Mouse (Mus musculus) neural tube, embryonic 15.5 days (tissue): ENCODE measurements around the gene Krtap2-4. TPM values are rescaled to one million over a fixed set of nuclear protein-coding genes. Genes with fewer than 3 reads are reported as not detected.

Experiments
- ATAC-seq: fragments of 200-750 bp; cut with Nextera tagmentation; 2 replicates; pipeline ENCODE4 v1.8.0; 2017; ENCODE audit warnings: mild to moderate bottlenecking, moderate TSS enrichment, moderate library complexity; ENCODE audit not compliant: low FRiP score
- H3K27ac ChIP-seq: fragments of 300-500 bp; sonication (generic); replicated peaks from 2 replicates; pipeline ENCODE4 v1.5.1; 2015; ENCODE audit warnings: mild to moderate bottlenecking, inconsistent platforms
- H3K27me3 ChIP-seq: fragments of 300-500 bp; sonication (generic); replicated peaks from 2 replicates; pipeline ENCODE4 v1.6.1; 2015; ENCODE audit warnings: inconsistent platforms
- H3K36me3 ChIP-seq: fragments of 300-500 bp; sonication (generic); 2 replicates; pipeline ENCODE4 v1.6.1; 2015; ENCODE audit warnings: inconsistent platforms
- H3K4me1 ChIP-seq: fragments of 300-500 bp; sonication (generic); 2 replicates; pipeline ENCODE4 v1.6.1; 2015; ENCODE audit warnings: inconsistent platforms
- H3K4me2 ChIP-seq: fragments of 300-500 bp; sonication (generic); 2 replicates; pipeline ENCODE4 v1.6.1; 2015; ENCODE audit warnings: inconsistent platforms, mild to moderate bottlenecking, moderate library complexity
- H3K4me3 ChIP-seq: fragments of 300-500 bp; sonication (generic); replicated peaks from 2 replicates; pipeline ENCODE4 v1.5.1; 2015; ENCODE audit warnings: mild to moderate bottlenecking, inconsistent platforms
- H3K9ac ChIP-seq: fragments of 300-500 bp; sonication (generic); replicated peaks from 2 replicates; pipeline ENCODE4 v1.6.1; 2015; ENCODE audit warnings: mild to moderate bottlenecking, inconsistent platforms
- H3K9me3 ChIP-seq: fragments of 300-500 bp; sonication (generic); replicated peaks from 2 replicates; pipeline ENCODE4 v1.6.1; 2016; ENCODE audit warnings: inconsistent platforms
- WGBS: fragments of 180-500 bp; shearing (Covaris S2); methylation state at CpG from one replicate; pipeline ENCODE4 v1.1.7; 2015; ENCODE audit warnings: mixed read lengths; 5-methylcytosine and 5-hydroxymethylcytosine counted together
- polyA plus RNA-seq: library from polyadenylated mRNA; unstranded; fragments of >200 nt; fragmentation: Nextera tagmentation; extraction: Ambion mirVana; gene quantifications from 2 replicates; pipeline ENCODE4 v1.2.1, GENCODE M21; 2015

Gene Krtap2-4
- polyA plus RNA-seq, 1 experiment from 2014 or later: not detected

- no peaks in the 10 kb centered on the region for H3K36me3 ChIP-seq
- H3K27me3 ChIP-seq: no peaks in the 10 kb centered on the region
- no peak for ATAC-seq
- H3K4me2 ChIP-seq: no peak overlapping the region
- WGBS: 97% methylated on average over 5 of the region's 5 CpGs
- H3K9ac ChIP-seq: no peak overlapping the region
- H3K9me3 ChIP-seq: no peaks in the 10 kb centered on the region
- H3K27ac ChIP-seq: no peak overlapping the region
- H3K4me3 ChIP-seq: no peak overlapping the region
- no peaks in the 10 kb centered on the region for H3K4me1 ChIP-seq
These were observed 33.6 kb downstream of the Krtap2-4 start for GRCm38 (mm10) chr11:99581051-99581450.

GRCm38 (mm10) chr11:99580636-99581035 is 34.0 kb downstream of the Krtap2-4 start, which contains the start of gene Krtap1-5:
Krtap1-5 (minus strand) TSS chr11:99581016.
- Histone ChIP-seq H3K4me2 (no peak within 1 kb of the TSS), H3K36me3 (no peaks in the 10 kb centered on the region), H3K4me1 (no peaks in the 10 kb centered on the region), H3K27ac (no peak within 1 kb of the TSS), H3K27me3 (no peaks in the 10 kb centered on the region), H3K4me3 (no peak within 1 kb of the TSS), H3K9ac (no peak within 1 kb of the TSS), H3K9me3 (no peaks in the 10 kb centered on the region)
- no peak for ATAC-seq
- 91% methylated on average over 6 of the region's 6 CpGs for WGBS

DNA sequence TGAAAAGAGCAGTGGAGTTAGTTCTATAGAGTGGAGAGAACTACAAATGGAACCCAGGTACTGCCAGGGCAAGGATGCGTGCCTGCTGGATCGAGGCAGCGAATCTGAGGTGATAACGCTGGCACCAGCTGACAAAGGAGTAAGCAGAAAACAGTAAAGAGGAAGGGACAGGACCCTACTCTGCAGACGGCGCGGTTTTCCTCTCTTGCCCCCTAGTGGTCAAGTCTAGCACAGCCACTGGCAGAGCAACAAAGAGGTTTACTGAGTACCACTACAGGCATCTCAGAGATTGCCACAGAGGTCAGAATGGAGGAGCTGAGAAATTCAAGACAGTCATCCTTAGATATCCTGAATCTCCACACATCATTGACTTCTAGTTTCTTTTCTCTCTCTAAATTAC is 40.5 kb downstream of the Krtap2-4 start:
- peak overlapping the region; percentile 53 for H3K4me2 ChIP-seq
- H3K4me1 ChIP-seq: no peaks in the 10 kb centered on the region
- no peaks in the 10 kb centered on the region; the same call in 1 of the 2 replicates for H3K27me3 ChIP-seq
- no peaks in the 10 kb centered on the region for H3K9me3 ChIP-seq
- H3K4me3 ChIP-seq: 0 out of 2 replicates have a peak overlapping the region, but pooled peaks have one; percentile 6
- no peak overlapping the region for H3K27ac ChIP-seq
- peak; percentile 66; the same call in 1 of the 2 replicates for ATAC-seq
- WGBS: 3% methylated on average over 7 of the region's 7 CpGs
- no peak overlapping the region for H3K9ac ChIP-seq
- no peaks in the 10 kb centered on the region for H3K36me3 ChIP-seq

GRCm38 (mm10) chr11:99573164-99573563 is 41.5 kb downstream of the Krtap2-4 start:
- Histone ChIP-seq H3K27me3 (no peaks in the 10 kb centered on the region; the same call in 1 of the 2 replicates), H3K9me3 (no peaks in the 10 kb centered on the region), H3K4me3 (no peak overlapping the region), H3K4me2 (no peak overlapping the region), H3K36me3 (no peaks in the 10 kb centered on the region), H3K4me1 (no peaks in the 10 kb centered on the region), H3K27ac (no peak overlapping the region), H3K9ac (no peak overlapping the region)
- 54% methylated on average over 4 of the region's 4 CpGs for WGBS
- ATAC-seq: no peak

GRCm38 (mm10) chr11:99566530-99566929 is 48.1 kb downstream of the Krtap2-4 start, which contains the start of gene Krtap3-1:
Krtap3-1 (minus strand) TSS chr11:99566630.
- Histone ChIP-seq H3K9ac (no peak within 1 kb of the TSS), H3K4me3 (no peak within 1 kb of the TSS), H3K9me3 (no peaks in the 10 kb centered on the region), H3K4me2 (no peak within 1 kb of the TSS), H3K36me3 (no peaks in the 10 kb centered on the region), H3K4me1 (no peaks in the 10 kb centered on the region), H3K27me3 (no peaks in the 10 kb centered on the region), H3K27ac (no peak within 1 kb of the TSS)
- 53% methylated on average over 7 of the region's 7 CpGs for WGBS
- ATAC-seq: no peak

Other genes with a start within 250 kb of the Krtap2-4 start
- 0.36 and 0.50 TPM in 2 replicates for gene Krt28, start 239.9 kb downstream of the Krtap2-4 start, polyA plus RNA-seq
- gene Krt10, start 225.5 kb downstream of the Krtap2-4 start, polyA plus RNA-seq: 31.6 and 31.8 TPM in 2 replicates
- gene Krt12, start 192.6 kb downstream of the Krtap2-4 start, polyA plus RNA-seq: 0.11 and 0.12 TPM in 2 replicates
- gene Krt20, start 176.7 kb downstream of the Krtap2-4 start, polyA plus RNA-seq: 0.08 and 5.4 TPM in 2 replicates
- 0.15 and 0.93 TPM in 2 replicates for gene Krt23, start 121.7 kb downstream of the Krtap2-4 start, polyA plus RNA-seq
- gene Krt39, start 93.5 kb downstream of the Krtap2-4 start, polyA plus RNA-seq: not detected in 2 replicates
- gene Krt40, start 71.7 kb downstream of the Krtap2-4 start, polyA plus RNA-seq: not detected in 2 replicates
- not detected in 2 replicates for gene Krtap3-3, start 64.0 kb downstream of the Krtap2-4 start, polyA plus RNA-seq
- not detected in 2 replicates for gene Krtap3-2, start 58.0 kb downstream of the Krtap2-4 start, polyA plus RNA-seq
- gene Gm11939, start 55.4 kb downstream of the Krtap2-4 start, polyA plus RNA-seq: not detected in 2 replicates
- 0.43 TPM in 1 of 2 replicates, not detected in the other for gene Krtap3-1, start 48.2 kb downstream of the Krtap2-4 start, polyA plus RNA-seq
- not detected in 2 replicates for gene Krtap1-5, start 33.8 kb downstream of the Krtap2-4 start, polyA plus RNA-seq
- not detected in 2 replicates for gene Krtap1-4, start 31.2 kb downstream of the Krtap2-4 start, polyA plus RNA-seq
- gene Krtap1-3, start 23.5 kb downstream of the Krtap2-4 start, polyA plus RNA-seq: not detected in 2 replicates
- gene Krtap9-3, start 16.7 kb downstream of the Krtap2-4 start, polyA plus RNA-seq: not detected in 2 replicates
- not detected in 2 replicates for gene Gm11938, start 11.5 kb downstream of the Krtap2-4 start, polyA plus RNA-seq
- not detected in 2 replicates for gene Gm11937, start 4.7 kb downstream of the Krtap2-4 start, polyA plus RNA-seq
- gene Gm11562, start 5.6 kb upstream of the Krtap2-4 start, polyA plus RNA-seq: not detected in 2 replicates
- not detected in 2 replicates for gene Krtap4-1, start 13.4 kb upstream of the Krtap2-4 start, polyA plus RNA-seq
- gene Krtap4-2, start 20.2 kb upstream of the Krtap2-4 start, polyA plus RNA-seq: not detected in 2 replicates
- gene Krtap4-7, start 29.2 kb upstream of the Krtap2-4 start, polyA plus RNA-seq: not detected in 2 replicates
- gene Gm11555, start 35.4 kb upstream of the Krtap2-4 start, polyA plus RNA-seq: not detected in 2 replicates
- gene Gm11563, start 44.1 kb upstream of the Krtap2-4 start, polyA plus RNA-seq: not detected in 2 replicates
- not detected in 2 replicates for gene Krtap4-6, start 51.1 kb upstream of the Krtap2-4 start, polyA plus RNA-seq
- gene Gm14190, start 75.9 kb upstream of the Krtap2-4 start, polyA plus RNA-seq: not detected in 2 replicates
- gene Gm14180, start 119.4 kb upstream of the Krtap2-4 start, polyA plus RNA-seq: not detected in 2 replicates
- gene Gm11595, start 158.1 kb upstream of the Krtap2-4 start, polyA plus RNA-seq: not detected in 2 replicates
- not detected in 2 replicates for gene Krtap4-8, start 165.9 kb upstream of the Krtap2-4 start, polyA plus RNA-seq
- gene Krtap4-9, start 170.4 kb upstream of the Krtap2-4 start, polyA plus RNA-seq: not detected in 2 replicates
- not detected in 2 replicates for gene Gm11596, start 178.6 kb upstream of the Krtap2-4 start, polyA plus RNA-seq
- gene Gm11569, start 184.1 kb upstream of the Krtap2-4 start, polyA plus RNA-seq: not detected in 2 replicates
- gene Gm11554, start 189.6 kb upstream of the Krtap2-4 start, polyA plus RNA-seq: not detected in 2 replicates
- gene Krtap4-13, start 195.0 kb upstream of the Krtap2-4 start, polyA plus RNA-seq: not detected in 2 replicates
- not detected in 2 replicates for gene Gm11564, start 200.8 kb upstream of the Krtap2-4 start, polyA plus RNA-seq
- not detected in 2 replicates for gene 2300003K06Rik, start 223.2 kb upstream of the Krtap2-4 start, polyA plus RNA-seq
- gene Krtap4-16, start 236.8 kb upstream of the Krtap2-4 start, polyA plus RNA-seq: not detected in 2 replicates
- not detected in 2 replicates for gene Gm11568, start 243.1 kb upstream of the Krtap2-4 start, polyA plus RNA-seq
- not detected in 2 replicates for gene Gm11559, start 249.6 kb upstream of the Krtap2-4 start, polyA plus RNA-seq